In genomic region chr4:96969199-96969598, GRCm38 (mm10) we compare ENCODE assay signal across 11 mouse cellular contexts.
DNase-seq lines count a peak whose midpoint lies in the region; ATAC-seq and TF ChIP-seq lines count a peak whose summit lies in the region.
"Had no signal": no experiment of that assay in that cellular context is flagged by ENCODE, and none has a peak within 500 bp of the region (broad histone marks: within the 10 kb centered on the region; RNA-seq: fewer than 3 reads in every experiment).

No protein-coding gene starts in this region.

- peak; percentile 85 for ATAC-seq in forebrain, embryonic 14.5 days
- no peak for ATAC-seq in monocyte, adult 5-6 weeks (replicated peaks; ENCODE audit: insufficient number of reproducible peaks, low FRiP score, low TSS enrichment, poor library complexity, severe bottlenecking)
- ATAC-seq in kidney, embryonic 15.5 days (replicated peaks; ENCODE audit: low FRiP score): no peak

- intact Hi-C loops in heart, adult 2 months (cut with DNase I): no loop called here

- H3K4me3 ChIP-seq in forebrain, embryonic 14.5 days (ENCODE audit: low read depth, low read length): no peak overlapping the region
- no peak overlapping the region for H3K4me3 ChIP-seq in heart, adult 2 months
- no peak overlapping the region for H3K4me3 ChIP-seq in kidney, embryonic 15.5 days (replicated peaks)

- no peaks in the 10 kb centered on the region for H3K36me3 ChIP-seq in forebrain, embryonic 14.5 days (ENCODE audit: control insufficient read depth, insufficient read depth, low read length)
- no peaks in the 10 kb centered on the region for H3K36me3 ChIP-seq in heart, adult 2 months (ENCODE audit: control insufficient read depth, insufficient read depth, low read length)
- H3K36me3 ChIP-seq in kidney, embryonic 15.5 days: no peaks in the 10 kb centered on the region

- H3K79me2 ChIP-seq in heart, adult 2 months (replicated peaks; ENCODE audit: control insufficient read depth, insufficient read depth, low read length): no peaks in the 10 kb centered on the region

- TF ChIP-seq EP300 in heart, adult 2 months (IDR thresholded peaks at IDR 0.05; ENCODE audit: insufficient read depth, low read depth, low read length): no peak

- peak; percentile 63 for DNase-seq in layer of hippocampus, adult 11-12 months (ENCODE audit: low spot score)
- no peak for DNase-seq in layer of hippocampus, postnatal 25 days (ENCODE audit: extremely low spot score in 1 of 2, low spot score in 1 of 2)
- peak; percentile 68 for DNase-seq in brain, adult 2 months (ENCODE audit: low read depth, low spot score)
- peak; percentile 94 for DNase-seq in forebrain, embryonic 14.5 days (ENCODE audit: low spot score)
- DNase-seq in layer of hippocampus, postnatal 10 days (ENCODE audit: low spot score in 2 of 2): peak; percentile 6 to 25
- no peak for DNase-seq in heart, adult 2 months
- DNase-seq: adrenal gland, postnatal 25 days; cerebellum, adult 9-10 months had no signal

- H3K27me3 ChIP-seq in forebrain, embryonic 14.5 days (replicated peaks; ENCODE audit: control insufficient read depth, insufficient read depth, low read length): no peaks in the 10 kb centered on the region
- no peaks in the 10 kb centered on the region for H3K27me3 ChIP-seq in heart, adult 2 months (ENCODE audit: control insufficient read depth, insufficient read depth, low read length)
- H3K27me3 ChIP-seq in kidney, embryonic 15.5 days: no peaks in the 10 kb centered on the region
- H3K27me3 ChIP-seq: CH12.LX had no signal

- no peak for TF ChIP-seq CTCF in heart, adult 2 months (IDR thresholded peaks at IDR 0.05)

- 32% methylated on average over 5 of the region's 5 CpGs for WGBS in forebrain, embryonic 14.5 days
- WGBS in heart, adult 2 months: 77% methylated on average over 5 of the region's 5 CpGs
- 48% methylated on average over 5 of the region's 5 CpGs for WGBS in kidney, embryonic 15.5 days

- no peak overlapping the region for H3K4me2 ChIP-seq in forebrain, embryonic 14.5 days (ENCODE audit: low read length)
- H3K4me2 ChIP-seq in kidney, embryonic 15.5 days: no peak overlapping the region

- no peak for TF ChIP-seq POLR2A in heart, adult 2 months (IDR thresholded peaks at IDR 0.05; ENCODE audit: insufficient read depth, low read depth, low read length)

- H3K9ac ChIP-seq in forebrain, embryonic 14.5 days (ENCODE audit: low read length): no peak overlapping the region
- no peak overlapping the region for H3K9ac ChIP-seq in heart, adult 2 months (ENCODE audit: low read depth, low read length)
- H3K9ac ChIP-seq in kidney, embryonic 15.5 days: no peak overlapping the region

- H3K9me3 ChIP-seq in forebrain, embryonic 14.5 days (replicated peaks; ENCODE audit: control insufficient read depth, low read length): no peaks in the 10 kb centered on the region
- no peaks in the 10 kb centered on the region for H3K9me3 ChIP-seq in kidney, embryonic 15.5 days (replicated peaks)

- H3K4me1 ChIP-seq in forebrain, embryonic 14.5 days (ENCODE audit: control insufficient read depth, insufficient read depth, low read length): peaks cover 7% of the 10 kb centered on the region
- no peaks in the 10 kb centered on the region for H3K4me1 ChIP-seq in heart, adult 2 months (ENCODE audit: control insufficient read depth, insufficient read depth, low read length)
- no peaks in the 10 kb centered on the region for H3K4me1 ChIP-seq in kidney, embryonic 15.5 days

- H3K27ac ChIP-seq in forebrain, embryonic 14.5 days (ENCODE audit: low read depth, low read length): peak overlapping the region; percentile 93; the same call in 1 of the 2 replicates
- no peak overlapping the region for H3K27ac ChIP-seq in heart, adult 2 months
- H3K27ac ChIP-seq in kidney, embryonic 15.5 days: no peak overlapping the region

Comparison
In these comparisons a context has a peak if more than half of its experiments do, and no peak if none do; other contexts are left out.
1. DNase-seq: peak in layer of hippocampus, adult 11-12 months (single experiment), brain, adult 2 months (single experiment), forebrain, embryonic 14.5 days (single experiment) and layer of hippocampus, postnatal 10 days (2 of 2); none in layer of hippocampus, postnatal 25 days (0 of 2) and heart, adult 2 months (0 of 2).